Mouse (Mus musculus): ENCODE data around the gene Ildr1. TPM values are rescaled to one million over a fixed set of nuclear protein-coding genes. Genes with fewer than 3 reads are reported as not detected.

The Ildr1 gene
- polyA plus RNA-seq, 1 experiment: 0.77 TPM

GRCm38 (mm10) chr16:36663484-36663883 is 30.3 kb upstream of the Ildr1 start:
- no peaks in the 10 kb centered on the region for H3K4me1 ChIP-seq (ENCODE audit: control insufficient read depth, insufficient read depth, low read length)
- WGBS: 90% methylated on average over 5 of the region's 5 CpGs
- no peak overlapping the region for H3K27ac ChIP-seq (ENCODE audit: insufficient read depth, low read length)
- no peak overlapping the region for H3K4me3 ChIP-seq (replicated peaks; ENCODE audit: insufficient read depth, low read depth, low read length)
- DNase-seq: no peak
- TF ChIP-seq CTCF (IDR thresholded peaks at IDR 0.05; ENCODE audit: borderline replicate concordance, insufficient read depth, low read depth, low read length) (no peak), POLR2A (IDR thresholded peaks at IDR 0.05; ENCODE audit: borderline replicate concordance, insufficient read depth, low read length) (no peak)
- no peaks in the 10 kb centered on the region for H3K27me3 ChIP-seq (ENCODE audit: control insufficient read depth, insufficient read depth, low read length)

GRCm38 (mm10) chr16:36665782-36666181 is 28.0 kb upstream of the Ildr1 start, which contains the start of gene Cd86:
TSS of gene Cd86 (minus strand) at chr16:36666081.
- Histone ChIP-seq H3K27me3 (ENCODE audit: control insufficient read depth, insufficient read depth, low read length) (no peaks in the 10 kb centered on the region), H3K27ac (ENCODE audit: insufficient read depth, low read length) (no peak within 1 kb of the TSS), H3K4me3 (replicated peaks; ENCODE audit: insufficient read depth, low read depth, low read length) (no peak within 1 kb of the TSS), H3K4me1 (ENCODE audit: control insufficient read depth, insufficient read depth, low read length) (no peaks in the 10 kb centered on the region)
- DNase-seq: no peak
- WGBS: 80% methylated on average over 13 of the region's 13 CpGs
- no peak for TF ChIP-seq POLR2A (IDR thresholded peaks at IDR 0.05; ENCODE audit: borderline replicate concordance, insufficient read depth, low read length)
- no peak for TF ChIP-seq CTCF (IDR thresholded peaks at IDR 0.05; ENCODE audit: borderline replicate concordance, insufficient read depth, low read depth, low read length)

GRCm38 (mm10) chr16:36666448-36667017 is 27.2 kb upstream of the Ildr1 start:
- H3K27ac ChIP-seq (ENCODE audit: insufficient read depth, low read length): no peak overlapping the region
- DNase-seq: no peak
- H3K27me3 ChIP-seq (ENCODE audit: control insufficient read depth, insufficient read depth, low read length): no peaks in the 10 kb centered on the region
- no peak for TF ChIP-seq POLR2A (IDR thresholded peaks at IDR 0.05; ENCODE audit: borderline replicate concordance, insufficient read depth, low read length)
- TF ChIP-seq CTCF (IDR thresholded peaks at IDR 0.05; ENCODE audit: borderline replicate concordance, insufficient read depth, low read depth, low read length): no peak
- H3K4me3 ChIP-seq (replicated peaks; ENCODE audit: insufficient read depth, low read depth, low read length): no peak overlapping the region
- H3K4me1 ChIP-seq (ENCODE audit: control insufficient read depth, insufficient read depth, low read length): no peaks in the 10 kb centered on the region
- 91% methylated on average over 10 of the region's 10 CpGs for WGBS

GRCm38 (mm10) chr16:36670590-36670989 is 23.2 kb upstream of the Ildr1 start:
- Histone ChIP-seq H3K27me3 (ENCODE audit: control insufficient read depth, insufficient read depth, low read length) (no peaks in the 10 kb centered on the region), H3K4me3 (replicated peaks; ENCODE audit: insufficient read depth, low read depth, low read length) (no peak overlapping the region), H3K4me1 (ENCODE audit: control insufficient read depth, insufficient read depth, low read length) (no peaks in the 10 kb centered on the region), H3K27ac (ENCODE audit: insufficient read depth, low read length) (no peak overlapping the region)
- DNase-seq: no peak
- WGBS: 89% methylated on average over 3 of the region's 3 CpGs
- TF ChIP-seq CTCF (IDR thresholded peaks at IDR 0.05; ENCODE audit: borderline replicate concordance, insufficient read depth, low read depth, low read length): no peak
- TF ChIP-seq POLR2A (IDR thresholded peaks at IDR 0.05; ENCODE audit: borderline replicate concordance, insufficient read depth, low read length): no peak

- Histone ChIP-seq H3K4me1 (ENCODE audit: control insufficient read depth, insufficient read depth, low read length) (no peaks in the 10 kb centered on the region), H3K27ac (ENCODE audit: insufficient read depth, low read length) (no peak overlapping the region), H3K4me3 (replicated peaks; ENCODE audit: insufficient read depth, low read depth, low read length) (no peak overlapping the region), H3K27me3 (ENCODE audit: control insufficient read depth, insufficient read depth, low read length) (no peaks in the 10 kb centered on the region)
- TF ChIP-seq CTCF (IDR thresholded peaks at IDR 0.05; ENCODE audit: borderline replicate concordance, insufficient read depth, low read depth, low read length): no peak
- no peak for TF ChIP-seq POLR2A (IDR thresholded peaks at IDR 0.05; ENCODE audit: borderline replicate concordance, insufficient read depth, low read length)
- WGBS: 74% methylated on average over 4 of the region's 4 CpGs
- DNase-seq: no peak
Observed at GRCm38 (mm10) chr16:36673196-36673595, 20.6 kb upstream of the Ildr1 start.

GRCm38 (mm10) chr16:36674457-36675204 is 19.1 kb upstream of the Ildr1 start:
- DNase-seq: no peak
- Histone ChIP-seq H3K27ac (ENCODE audit: insufficient read depth, low read length) (no peak overlapping the region), H3K4me1 (ENCODE audit: control insufficient read depth, insufficient read depth, low read length) (no peaks in the 10 kb centered on the region), H3K4me3 (replicated peaks; ENCODE audit: insufficient read depth, low read depth, low read length) (no peak overlapping the region), H3K27me3 (ENCODE audit: control insufficient read depth, insufficient read depth, low read length) (no peaks in the 10 kb centered on the region)
- WGBS: 74% methylated on average over 7 of the region's 7 CpGs
- TF ChIP-seq POLR2A (IDR thresholded peaks at IDR 0.05; ENCODE audit: borderline replicate concordance, insufficient read depth, low read length): no peak
- no peak for TF ChIP-seq CTCF (IDR thresholded peaks at IDR 0.05; ENCODE audit: borderline replicate concordance, insufficient read depth, low read depth, low read length)

GRCm38 (mm10) chr16:36675304-36675703 is 18.5 kb upstream of the Ildr1 start:
- H3K4me3 ChIP-seq (replicated peaks; ENCODE audit: insufficient read depth, low read depth, low read length): no peak overlapping the region
- no peak for DNase-seq
- H3K4me1 ChIP-seq (ENCODE audit: control insufficient read depth, insufficient read depth, low read length): no peaks in the 10 kb centered on the region
- no peak for TF ChIP-seq POLR2A (IDR thresholded peaks at IDR 0.05; ENCODE audit: borderline replicate concordance, insufficient read depth, low read length)
- no peak for TF ChIP-seq CTCF (IDR thresholded peaks at IDR 0.05; ENCODE audit: borderline replicate concordance, insufficient read depth, low read depth, low read length)
- H3K27me3 ChIP-seq (ENCODE audit: control insufficient read depth, insufficient read depth, low read length): no peaks in the 10 kb centered on the region
- H3K27ac ChIP-seq (ENCODE audit: insufficient read depth, low read length): no peak overlapping the region
- WGBS: 43% methylated on average over 2 of the region's 2 CpGs

- Histone ChIP-seq H3K4me3 (replicated peaks; ENCODE audit: insufficient read depth, low read depth, low read length) (no peak overlapping the region), H3K4me1 (ENCODE audit: control insufficient read depth, insufficient read depth, low read length) (no peaks in the 10 kb centered on the region), H3K27me3 (ENCODE audit: control insufficient read depth, insufficient read depth, low read length) (no peaks in the 10 kb centered on the region), H3K27ac (ENCODE audit: insufficient read depth, low read length) (no peak overlapping the region)
- 93% methylated on average over 2 of the region's 2 CpGs for WGBS
- no peak for TF ChIP-seq CTCF (IDR thresholded peaks at IDR 0.05; ENCODE audit: borderline replicate concordance, insufficient read depth, low read depth, low read length)
- TF ChIP-seq POLR2A (IDR thresholded peaks at IDR 0.05; ENCODE audit: borderline replicate concordance, insufficient read depth, low read length): no peak
- no peak for DNase-seq
Observed at GRCm38 (mm10) chr16:36675902-36676301, 17.9 kb upstream of the Ildr1 start.
